ENCODE assay signal across 8 mouse cellular contexts in the genomic region with DNA sequence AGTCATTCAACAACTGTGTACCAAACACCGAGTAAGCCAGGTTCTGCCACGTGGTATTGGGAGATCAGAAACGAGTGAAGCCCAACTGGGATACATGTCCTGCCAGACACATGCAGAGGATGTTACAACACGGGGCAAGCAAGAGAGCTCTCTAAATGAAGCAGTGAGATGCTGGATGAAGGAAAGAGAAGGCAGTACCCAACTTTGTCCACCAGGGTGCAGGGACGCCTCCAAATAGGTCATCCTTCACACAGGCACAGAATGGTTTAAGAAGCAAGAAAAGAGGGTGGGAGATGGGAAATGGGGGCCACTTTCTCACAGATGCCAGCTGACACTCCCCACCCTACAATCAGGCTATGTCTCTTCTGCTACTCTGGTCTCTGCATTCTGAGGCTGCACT.
DNase-seq lines count a peak whose midpoint lies in the region; ATAC-seq and TF ChIP-seq lines count a peak whose summit lies in the region.

No protein-coding gene starts in this region.

- H3K4me1 ChIP-seq in heart, adult 2 months (ENCODE audit: control insufficient read depth, insufficient read depth, low read length), result peaks cover 7% of the 10 kb centered on the region
- H3K4me1 ChIP-seq in heart, embryonic 12.5 days (replicated peaks), result peaks cover 32% of the 10 kb centered on the region
- no peaks in the 10 kb centered on the region for H3K4me1 ChIP-seq in thymus, adult 2 months (replicated peaks; ENCODE audit: control insufficient read depth, insufficient read depth, low read length)

- no peak for TF ChIP-seq POLR2A in heart, adult 2 months (IDR thresholded peaks at IDR 0.05; ENCODE audit: insufficient read depth, low read depth, low read length)
- no peak for TF ChIP-seq POLR2A in thymus, adult 2 months (IDR thresholded peaks at IDR 0.05; ENCODE audit: control insufficient read depth, extremely low read depth, insufficient read depth, low read length, poor library complexity)

- no peak overlapping the region for H3K4me3 ChIP-seq in heart, adult 2 months
- H3K4me3 ChIP-seq in heart, embryonic 12.5 days, result no peak overlapping the region
- no peak overlapping the region for H3K4me3 ChIP-seq in thymus, adult 2 months (ENCODE audit: control insufficient read depth, insufficient read depth, low read length)

- peak; percentile 87 for TF ChIP-seq CTCF in heart, adult 2 months (IDR thresholded peaks at IDR 0.05)
- TF ChIP-seq CTCF in thymus, adult 2 months (IDR thresholded peaks at IDR 0.05; ENCODE audit: borderline replicate concordance, control insufficient read depth, extremely low read depth, insufficient read depth, low read length, poor library complexity), result no peak

- intact Hi-C loops in heart, adult 2 months (cut with DNase I), result loop anchor here (2.0 kb wide), 1 partner anchor 23 kb away; no protein-coding TSS in a partner anchor
- intact Hi-C loops in heart, postnatal 14 days (cut with DNase I), result loop anchor here (2.0 to 5.0 kb wide), 2 partner anchors 23 to 354 kb away; a partner anchor contains a TSS

- no peak for TF ChIP-seq EP300 in heart, adult 2 months (IDR thresholded peaks at IDR 0.05; ENCODE audit: insufficient read depth, low read depth, low read length)

- H3K27me3 ChIP-seq in heart, adult 2 months (ENCODE audit: control insufficient read depth, insufficient read depth, low read length), result no peaks in the 10 kb centered on the region
- no peaks in the 10 kb centered on the region for H3K27me3 ChIP-seq in heart, embryonic 12.5 days (replicated peaks)
- no peaks in the 10 kb centered on the region for H3K27me3 ChIP-seq in thymus, adult 2 months (ENCODE audit: control insufficient read depth, insufficient read depth, low read length)

- no peaks in the 10 kb centered on the region for H3K36me3 ChIP-seq in heart, adult 2 months (ENCODE audit: control insufficient read depth, insufficient read depth, low read length)
- H3K36me3 ChIP-seq in heart, embryonic 12.5 days, result 0 out of 2 replicates have a peak, but pooled peaks cover 4% of the 10 kb centered on the region
- no peaks in the 10 kb centered on the region for H3K36me3 ChIP-seq in thymus, adult 2 months (ENCODE audit: control insufficient read depth, insufficient read depth, low read length)

- H3K9me3 ChIP-seq in heart, embryonic 12.5 days (replicated peaks), result peaks cover 4% of the 10 kb centered on the region; the same call in 1 of the 2 replicates

- no peak overlapping the region for H3K27ac ChIP-seq in heart, adult 2 months
- no peak overlapping the region for H3K27ac ChIP-seq in heart, embryonic 12.5 days (ENCODE audit: poor library complexity, severe bottlenecking)
- H3K27ac ChIP-seq in thymus, adult 2 months (ENCODE audit: control insufficient read depth, insufficient read depth, low read length), result no peak overlapping the region

- no peaks in the 10 kb centered on the region for H3K79me2 ChIP-seq in heart, adult 2 months (replicated peaks; ENCODE audit: control insufficient read depth, insufficient read depth, low read length)

- 32% methylated on average over 5 of the region's 5 CpGs for WGBS in heart, adult 2 months
- 34% methylated on average over 5 of the region's 5 CpGs for WGBS in heart, embryonic 12.5 days
- 57% methylated on average over 5 of the region's 5 CpGs for WGBS in thymus, adult 2 months

- DNase-seq in heart, adult 2 months, result no peak
- peak; percentile 23 for DNase-seq in thymus, adult 2 months
- no peak for DNase-seq in thymus, adult 18-20 months
- peak; percentile 57 for DNase-seq in cerebellum, adult 9-10 months
- DNase-seq in heart, postnatal 14 days, result peak; percentile 48 to 57
- peak; percentile 53 for DNase-seq in lung, postnatal 14 days

- no peak overlapping the region for H3K4me2 ChIP-seq in heart, embryonic 12.5 days

- no peak overlapping the region for H3K9ac ChIP-seq in heart, adult 2 months (ENCODE audit: low read depth, low read length)
- no peak overlapping the region for H3K9ac ChIP-seq in heart, embryonic 12.5 days

- ATAC-seq in heart, embryonic 12.5 days (ENCODE audit: insufficient number of reproducible peaks, low FRiP score), result no peak
- ATAC-seq in activated CD4-positive, CD25-positive, alpha-beta regulatory T cell, adult 4 months, result no peak

Comparison
In these comparisons a context has a peak if more than half of its experiments do, and no peak if none do; other contexts are left out.
1. DNase-seq: peak in thymus, adult 2 months (single experiment), cerebellum, adult 9-10 months (single experiment), heart, postnatal 14 days (2 of 2) and lung, postnatal 14 days (single experiment); none in heart, adult 2 months (0 of 2) and thymus, adult 18-20 months (0 of 2).